Mouse (Mus musculus) stomach, embryonic 16.5 days (tissue): Measurements from ENCODE around the gene Tmem255b. TPM values are rescaled to one million over a fixed set of nuclear protein-coding genes. Genes with fewer than 3 reads are reported as not detected.

Experiments used
- ATAC-seq: fragments of 200-750 bp; cut with Nextera tagmentation; 2 replicates; pipeline ENCODE4 v1.8.0; 2017; ENCODE audit warnings: moderate number of reproducible peaks, moderate TSS enrichment; ENCODE audit not compliant: insufficient read depth, low FRiP score
- H3K27ac ChIP-seq: fragments of 300-500 bp; sonication (generic); 2 replicates; pipeline ENCODE4 v1.5.1; 2014; ENCODE audit warnings: low read length
- H3K27me3 ChIP-seq: fragments of 300-500 bp; sonication (generic); 2 replicates; pipeline ENCODE4 v1.6.1; 2014; ENCODE audit warnings: low read length, control low read depth, mixed read lengths; ENCODE audit not compliant: control insufficient read depth, insufficient read depth
- H3K36me3 ChIP-seq: fragments of 300-500 bp; sonication (generic); 2 replicates; pipeline ENCODE4 v1.6.1; 2014; ENCODE audit warnings: low read length; ENCODE audit not compliant: control insufficient read depth, insufficient read depth
- H3K4me1 ChIP-seq: fragments of 300-500 bp; sonication (generic); 2 replicates; pipeline ENCODE4 v1.6.1; 2014; ENCODE audit warnings: low read length, control low read depth, mixed read lengths; ENCODE audit not compliant: control insufficient read depth, insufficient read depth
- H3K4me2 ChIP-seq: fragments of 300-500 bp; sonication (generic); 2 replicates; pipeline ENCODE4 v1.6.1; 2014; ENCODE audit warnings: low read depth, low read length, mixed read lengths
- H3K4me3 ChIP-seq: fragments of 300-500 bp; sonication (generic); replicated peaks from 2 replicates; pipeline ENCODE4 v1.5.1; 2014; ENCODE audit warnings: mild to moderate bottlenecking, low read length
- H3K9ac ChIP-seq: fragments of 300-500 bp; sonication (generic); 2 replicates; pipeline ENCODE4 v1.6.1; 2014; ENCODE audit warnings: low read length
- H3K9me3 ChIP-seq: fragments of 300-500 bp; sonication (generic); replicated peaks from 2 replicates; pipeline ENCODE4 v1.6.1; 2016; ENCODE audit warnings: low read length, control low read depth; ENCODE audit not compliant: control insufficient read depth
- WGBS: fragments of 180-500 bp; shearing (Covaris S2); extraction: QIAGEN DNeasy Blood & Tissue Kit; methylation state at CpG from one replicate; pipeline ENCODE4 v1.1.7; 2014; 5-methylcytosine and 5-hydroxymethylcytosine counted together
- polyA plus RNA-seq: library from polyadenylated mRNA; unstranded; fragments of >200 nt; fragmentation: Nextera tagmentation; extraction: Ambion mirVana; gene quantifications from 2 replicates; pipeline ENCODE4 v1.2.1, GENCODE M21; 2015

The Tmem255b gene
- polyA plus RNA-seq, 1 experiment from 2014 or later, result 4.3 TPM

DNA sequence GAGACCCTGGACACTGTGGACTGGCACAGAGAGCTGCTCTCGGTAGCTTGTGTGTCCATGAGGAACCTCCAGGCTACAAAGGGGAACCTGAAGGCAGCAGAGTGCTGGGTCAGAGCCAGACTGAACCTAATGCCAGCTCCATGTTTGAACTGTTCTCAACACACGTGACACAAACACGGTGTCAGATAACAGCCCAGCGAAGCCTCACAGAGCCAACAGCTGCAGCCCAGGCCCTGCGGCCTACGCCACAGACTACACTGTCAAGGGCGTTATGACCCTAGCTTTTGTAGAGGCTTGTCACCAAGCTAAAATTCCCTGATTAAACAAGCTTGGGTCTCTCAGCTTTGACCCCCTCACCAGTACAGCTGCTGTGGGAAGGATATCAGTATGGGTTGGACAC lies 37.3 kb downstream of the Tmem255b start:
- peak; percentile 73 for ATAC-seq
- no peaks in the 10 kb centered on the region for H3K9me3 ChIP-seq
- no peak overlapping the region for H3K27ac ChIP-seq
- WGBS, result 51% methylated on average over 7 of the region's 7 CpGs
- H3K36me3 ChIP-seq, result peaks cover 16% of the 10 kb centered on the region; the same call in 1 of the 2 replicates
- H3K4me1 ChIP-seq, result 0 out of 2 replicates have a peak, but pooled peaks cover 3% of the 10 kb centered on the region
- no peak overlapping the region for H3K9ac ChIP-seq
- no peaks in the 10 kb centered on the region for H3K27me3 ChIP-seq
- H3K4me2 ChIP-seq, result no peak overlapping the region
- H3K4me3 ChIP-seq, result no peak overlapping the region

DNA sequence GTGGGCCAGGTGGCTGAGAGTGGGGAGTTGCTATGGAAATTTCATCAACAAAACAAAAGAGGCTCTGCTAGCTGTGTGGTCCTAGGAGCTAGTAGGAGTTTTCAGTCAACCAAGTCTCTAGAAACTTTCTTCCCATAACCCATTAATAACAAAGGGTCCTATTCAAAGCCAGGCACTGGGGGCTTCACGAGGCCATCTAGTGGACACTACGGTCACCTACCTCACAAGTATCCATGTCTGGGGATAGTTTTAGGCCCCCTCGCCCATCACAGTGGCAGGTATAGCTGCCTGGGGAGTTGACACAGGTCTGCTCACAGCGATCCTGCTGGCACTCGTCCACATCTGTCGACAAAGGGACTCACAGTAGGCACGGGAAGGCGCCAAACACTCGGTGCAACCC lies 40.9 kb downstream of the Tmem255b start:
- ATAC-seq, result no peak
- H3K36me3 ChIP-seq, result peaks cover 5% of the 10 kb centered on the region; the same call in 1 of the 2 replicates
- no peak overlapping the region for H3K4me3 ChIP-seq
- no peak overlapping the region for H3K4me2 ChIP-seq
- H3K27ac ChIP-seq, result no peak overlapping the region
- H3K9me3 ChIP-seq, result no peaks in the 10 kb centered on the region
- no peak overlapping the region for H3K9ac ChIP-seq
- 0 out of 2 replicates have a peak, but pooled peaks cover 3% of the 10 kb centered on the region for H3K4me1 ChIP-seq
- WGBS, result 52% methylated on average over 9 of the region's 9 CpGs
- no peaks in the 10 kb centered on the region for H3K27me3 ChIP-seq

DNA sequence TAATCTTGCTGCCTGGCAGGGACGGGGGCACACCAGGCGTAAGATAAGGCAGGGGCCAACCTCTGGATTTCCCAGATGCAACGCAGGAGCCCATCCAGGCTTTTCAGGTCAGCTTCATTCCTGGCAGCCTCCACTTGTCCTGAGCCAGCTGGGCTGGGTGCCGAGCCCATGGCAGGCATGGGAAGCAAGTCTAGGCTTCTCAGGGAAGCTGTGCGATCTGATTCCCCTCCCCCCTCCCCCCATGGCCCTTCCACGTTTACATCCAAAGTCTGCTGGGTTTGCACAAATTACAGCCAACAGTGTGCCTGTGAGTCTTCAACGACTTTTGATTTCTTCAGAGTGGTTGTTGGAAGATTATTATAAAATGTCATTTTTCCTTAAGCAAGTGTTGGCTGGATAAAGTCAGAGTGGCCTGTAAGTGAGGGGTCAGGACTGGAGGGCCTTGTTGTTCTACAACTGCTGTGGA lies 46.1 kb downstream of the Tmem255b start:
- H3K36me3 ChIP-seq, result peaks cover 4% of the 10 kb centered on the region; the same call in 1 of the 2 replicates
- H3K27me3 ChIP-seq, result no peaks in the 10 kb centered on the region
- peak; percentile 48; the same call in 1 of the 2 replicates for ATAC-seq
- no peak overlapping the region for H3K4me3 ChIP-seq
- H3K4me2 ChIP-seq, result no peak overlapping the region
- H3K4me1 ChIP-seq, result no peaks in the 10 kb centered on the region
- H3K27ac ChIP-seq, result no peak overlapping the region
- H3K9me3 ChIP-seq, result no peaks in the 10 kb centered on the region
- 64% methylated on average over 7 of the region's 7 CpGs for WGBS
- H3K9ac ChIP-seq, result no peak overlapping the region

DNA sequence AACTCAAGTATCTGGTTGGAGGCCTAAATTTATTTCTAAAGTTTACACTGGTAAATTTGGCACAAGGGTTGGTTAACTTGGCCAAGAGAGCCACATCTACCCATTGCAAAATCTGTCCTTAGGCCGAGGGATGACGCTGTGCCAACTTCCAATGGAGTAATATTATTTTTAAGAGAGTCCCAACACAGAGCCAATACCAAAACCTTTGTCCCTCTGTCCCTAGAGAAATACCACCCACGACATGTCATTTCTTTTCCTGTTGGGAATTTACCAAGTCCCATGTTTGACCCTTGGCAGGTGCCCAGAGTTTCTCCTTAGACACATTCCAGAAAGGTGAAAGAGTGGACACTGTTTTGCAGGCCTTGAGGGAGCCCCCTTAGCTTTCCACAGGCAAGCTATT lies 46.6 kb downstream of the Tmem255b start:
- WGBS, result 91% methylated on average over 3 of the region's 3 CpGs
- Histone ChIP-seq H3K9ac (no peak overlapping the region), H3K4me1 (no peaks in the 10 kb centered on the region), H3K4me3 (no peak overlapping the region), H3K27ac (no peak overlapping the region), H3K9me3 (no peaks in the 10 kb centered on the region), H3K27me3 (no peaks in the 10 kb centered on the region), H3K4me2 (no peak overlapping the region), H3K36me3 (peaks cover 4% of the 10 kb centered on the region; the same call in 1 of the 2 replicates)
- ATAC-seq, result no peak

DNA sequence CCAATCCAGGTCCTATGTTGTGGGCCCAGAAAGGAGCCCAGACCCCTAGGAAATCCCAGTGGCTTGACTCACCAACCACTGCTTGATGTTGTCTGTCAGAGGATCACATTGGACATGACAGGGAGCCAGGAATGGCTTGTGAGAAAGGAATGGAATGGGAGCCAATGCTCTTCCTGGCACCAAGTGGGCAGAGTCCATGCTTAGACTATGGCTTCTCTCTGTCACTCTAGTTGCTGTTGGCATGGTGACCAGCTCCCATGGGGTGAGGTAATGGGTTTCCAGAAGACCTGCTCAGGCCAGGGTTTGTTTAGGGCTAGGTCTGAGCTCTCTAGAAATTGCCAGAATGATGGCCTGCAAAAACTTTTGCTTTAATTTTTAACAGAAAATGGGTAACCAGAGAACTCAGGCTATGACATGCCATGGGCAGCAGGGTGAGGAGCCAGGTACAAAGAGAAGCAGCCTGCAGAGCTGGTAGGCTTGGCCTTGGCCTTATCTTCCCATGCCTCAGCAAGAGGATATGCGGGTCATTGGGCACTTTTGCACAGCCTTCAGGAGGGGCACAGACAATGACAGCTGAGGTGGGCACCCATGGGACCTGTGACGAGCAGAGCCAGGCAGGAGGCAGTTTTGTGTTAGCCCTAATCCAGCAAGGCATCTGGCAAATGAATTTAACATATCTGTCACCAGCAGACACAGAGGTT lies 47.3 kb downstream of the Tmem255b start:
- no peak overlapping the region for H3K27ac ChIP-seq
- no peak overlapping the region for H3K9ac ChIP-seq
- no peak for ATAC-seq
- H3K36me3 ChIP-seq, result peaks cover 4% of the 10 kb centered on the region; the same call in 1 of the 2 replicates
- no peak overlapping the region for H3K4me3 ChIP-seq
- 83% methylated on average over 2 of the region's 2 CpGs for WGBS
- no peaks in the 10 kb centered on the region for H3K27me3 ChIP-seq
- no peaks in the 10 kb centered on the region for H3K4me1 ChIP-seq
- no peak overlapping the region for H3K4me2 ChIP-seq
- H3K9me3 ChIP-seq, result no peaks in the 10 kb centered on the region

DNA sequence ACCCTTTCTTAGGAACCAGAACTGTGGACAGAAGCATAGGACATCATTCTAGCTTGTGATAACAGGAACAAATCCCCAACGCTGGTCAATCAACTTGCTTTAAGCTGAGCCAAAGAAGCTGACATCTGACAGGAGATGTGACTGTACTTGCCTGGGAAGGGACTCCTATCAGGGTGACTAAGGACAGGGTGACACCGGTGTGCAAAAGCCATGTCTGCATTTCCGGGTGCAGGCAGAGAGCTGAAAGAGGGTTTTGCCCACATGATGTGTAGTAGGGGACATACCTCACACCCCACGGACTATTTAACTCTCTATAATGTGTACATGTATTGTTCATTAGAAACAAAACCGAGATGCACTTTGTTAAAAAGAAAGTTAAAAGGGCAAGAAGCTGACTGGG lies 48.2 kb downstream of the Tmem255b start:
- WGBS, result 86% methylated on average over 5 of the region's 5 CpGs
- ATAC-seq, result no peak
- H3K36me3 ChIP-seq, result peaks cover 4% of the 10 kb centered on the region; the same call in 1 of the 2 replicates
- no peaks in the 10 kb centered on the region for H3K4me1 ChIP-seq
- H3K4me2 ChIP-seq, result no peak overlapping the region
- no peak overlapping the region for H3K9ac ChIP-seq
- no peak overlapping the region for H3K4me3 ChIP-seq
- no peaks in the 10 kb centered on the region for H3K27me3 ChIP-seq
- no peaks in the 10 kb centered on the region for H3K9me3 ChIP-seq
- no peak overlapping the region for H3K27ac ChIP-seq

DNA sequence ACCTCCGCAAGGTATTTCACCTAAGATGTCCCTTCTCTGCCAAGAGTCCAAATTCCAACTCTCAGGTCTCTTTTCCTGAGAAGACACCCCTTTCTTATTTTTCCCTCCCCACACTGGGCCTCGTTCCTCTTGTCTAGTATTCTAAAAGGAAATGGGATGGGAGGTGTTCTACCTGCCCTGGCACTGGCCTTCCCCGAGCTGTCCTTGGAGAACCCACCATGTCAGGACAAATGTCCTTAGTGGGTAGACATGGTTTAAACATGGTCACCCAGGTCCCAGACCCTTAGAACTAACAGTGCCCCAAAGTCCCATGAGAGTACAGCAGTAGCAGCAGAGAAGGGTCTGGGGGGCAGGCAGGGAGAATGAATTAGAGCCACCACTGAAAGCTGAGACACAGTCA lies 54.4 kb downstream of the Tmem255b start:
- no peak overlapping the region for H3K27ac ChIP-seq
- WGBS, result 87% methylated on average over 3 of the region's 3 CpGs
- H3K4me1 ChIP-seq, result peaks cover 23% of the 10 kb centered on the region
- no peaks in the 10 kb centered on the region for H3K27me3 ChIP-seq
- no peaks in the 10 kb centered on the region for H3K36me3 ChIP-seq
- ATAC-seq, result no peak
- no peak overlapping the region for H3K4me3 ChIP-seq
- no peak overlapping the region for H3K4me2 ChIP-seq
- H3K9ac ChIP-seq, result no peak overlapping the region
- no peaks in the 10 kb centered on the region for H3K9me3 ChIP-seq

DNA sequence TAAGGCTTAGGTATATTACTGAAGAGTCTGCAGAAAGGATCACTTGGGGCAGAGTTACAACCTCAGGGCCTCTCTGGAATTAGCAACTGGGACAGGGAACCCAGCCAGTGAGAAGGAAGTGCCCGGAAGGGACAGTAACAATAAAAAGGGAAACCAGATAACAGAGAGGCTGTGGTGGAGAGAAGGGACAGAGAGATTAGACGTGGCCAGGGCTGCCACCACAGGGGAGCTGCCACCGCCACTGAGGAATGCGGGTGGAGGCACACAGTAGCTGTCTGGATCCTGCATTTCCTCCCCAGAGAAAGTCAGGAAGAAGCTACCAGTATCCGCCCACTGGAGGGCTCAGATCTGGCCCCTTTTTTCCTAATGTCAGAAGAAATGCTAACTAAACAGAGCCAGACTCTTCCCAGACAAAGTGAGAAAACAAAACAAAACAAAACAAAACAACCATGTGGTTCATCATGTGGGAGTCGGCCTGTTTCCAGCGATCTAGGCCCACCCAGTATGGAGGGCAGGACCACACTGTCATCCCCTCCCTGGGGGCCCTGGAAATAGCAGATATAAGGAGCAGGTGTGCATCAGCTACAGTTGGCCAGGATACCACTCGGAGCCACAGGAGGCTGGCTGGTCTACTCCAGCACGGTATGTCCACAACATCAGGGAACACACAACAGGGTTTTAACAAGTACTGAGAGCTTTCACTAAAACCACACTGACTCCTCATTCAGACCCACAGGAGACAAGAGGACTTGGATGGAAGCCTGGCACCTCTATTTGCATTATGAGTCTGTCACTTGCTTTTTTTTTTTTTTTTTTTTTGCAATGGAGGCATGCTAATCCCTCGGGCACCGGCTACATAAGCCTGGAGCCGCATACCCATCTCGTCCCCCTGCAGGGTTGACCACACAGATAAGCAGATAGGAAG lies 55.3 kb downstream of the Tmem255b start:
- Histone ChIP-seq H3K4me1 (peaks cover 26% of the 10 kb centered on the region), H3K36me3 (no peaks in the 10 kb centered on the region), H3K4me2 (0 out of 2 replicates have a peak overlapping the region, but pooled peaks have one; percentile 8), H3K4me3 (0 out of 2 replicates have a peak overlapping the region, but pooled peaks have one; percentile 0), H3K27me3 (no peaks in the 10 kb centered on the region), H3K27ac (no peak overlapping the region; the same call in 1 of the 2 replicates), H3K9ac (no peak overlapping the region), H3K9me3 (no peaks in the 10 kb centered on the region)
- ATAC-seq, result no peak
- 45% methylated on average over 13 of the region's 13 CpGs for WGBS
